Mouse (Mus musculus) cortical plate, adult 2 months (tissue): ENCODE measurements around the gene Stk26.

ENCODE experiments used
- CTCF ChIP-seq: fragments of 200-500 bp; IDR thresholded peaks from 2 replicates; pipeline ENCODE4 v1.5.1; 2011; ENCODE audit warnings: mild to moderate bottlenecking, control low read depth, low read length; ENCODE audit not compliant: insufficient read depth; ENCODE audit errors: extremely low read depth
- POLR2A ChIP-seq: fragments of 200-500 bp; IDR thresholded peaks from 2 replicates; pipeline ENCODE4 v1.6.1; 2011; ENCODE audit warnings: mild to moderate bottlenecking, low read length, control low read depth; ENCODE audit not compliant: insufficient read depth; ENCODE audit errors: extremely low read depth

- TF ChIP-seq CTCF (no peak), POLR2A (no peak)
These were observed 101.8 kb downstream of the Stk26 start, which contains the start of gene Frmd7 for GRCm38 (mm10) chrX:50942610-50943009.
